Mouse (Mus musculus) left cerebral cortex, postnatal 4 days (tissue): Measurements from ENCODE around the gene Raf1. TPM values are rescaled to one million over a fixed set of nuclear protein-coding genes. Genes with fewer than 3 reads are reported as not detected.
A peak's percentile ranks its signal among the peaks of the same experiment; 100 is the strongest.
"Not testable (repeated sequence)": the region's sequence is repeated elsewhere in the genome, so short reads cannot be mapped to it uniquely, and the experiment has no call there.

ENCODE experiments used
- DNase-seq: peaks from one replicate; pipeline ENCODE4 v3.0.0-alpha.2; 2022
- intact Hi-C: fragments of 180-260 bp; cut with DNase I; formaldehyde crosslinking; loops from one replicate; pipeline ENCODE4 v1.15.1; 2025
- total RNA-seq, 2 experiments: library from RNA; stranded (reverse); gene quantifications; 2 replicates each; pipeline ENCODE4 v1.2.3; 2021

Gene Raf1
- total RNA-seq, 2 experiments from 2014 or later, result 180 to 191 TPM

DNA sequence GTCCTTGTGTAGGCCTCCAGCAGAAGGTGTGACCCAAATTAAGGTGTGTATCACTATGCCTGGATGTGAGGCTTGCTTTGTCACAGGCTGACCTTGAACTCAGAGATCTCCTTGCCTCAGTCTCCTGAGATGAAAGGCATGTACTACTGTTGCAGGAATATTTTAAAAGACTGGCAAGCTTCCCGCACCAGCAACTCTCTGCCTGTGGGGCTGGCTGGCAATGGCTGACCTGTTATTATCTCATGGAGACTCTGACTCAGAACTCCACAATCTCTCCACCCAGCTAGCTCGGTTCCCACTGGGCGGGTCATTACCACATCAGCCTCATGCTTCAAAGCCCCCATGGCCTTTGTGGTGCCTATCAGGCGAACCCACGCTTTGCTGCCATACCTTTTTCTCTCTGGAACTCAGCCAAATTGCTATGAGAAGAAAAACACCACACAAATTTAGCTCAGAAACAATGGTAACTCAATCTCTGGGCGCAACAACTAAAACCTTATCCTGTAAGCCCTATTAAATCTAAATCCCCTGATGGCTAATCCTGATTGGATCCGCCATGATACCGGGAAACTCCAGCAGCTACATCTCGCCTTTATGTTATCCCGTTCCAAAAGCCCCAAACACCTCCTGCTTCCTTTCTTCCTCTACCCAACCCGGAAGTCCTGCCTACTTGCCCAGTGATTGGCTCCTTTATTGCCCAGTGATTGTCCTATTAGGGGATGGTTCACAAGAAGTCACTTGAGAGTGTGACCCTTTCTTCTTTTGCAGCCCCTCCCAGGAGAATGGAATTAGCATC is 8.6 kb upstream of the Raf1 start:
- intact Hi-C loops, result no loop called here
- DNase-seq, result no peak

DNA sequence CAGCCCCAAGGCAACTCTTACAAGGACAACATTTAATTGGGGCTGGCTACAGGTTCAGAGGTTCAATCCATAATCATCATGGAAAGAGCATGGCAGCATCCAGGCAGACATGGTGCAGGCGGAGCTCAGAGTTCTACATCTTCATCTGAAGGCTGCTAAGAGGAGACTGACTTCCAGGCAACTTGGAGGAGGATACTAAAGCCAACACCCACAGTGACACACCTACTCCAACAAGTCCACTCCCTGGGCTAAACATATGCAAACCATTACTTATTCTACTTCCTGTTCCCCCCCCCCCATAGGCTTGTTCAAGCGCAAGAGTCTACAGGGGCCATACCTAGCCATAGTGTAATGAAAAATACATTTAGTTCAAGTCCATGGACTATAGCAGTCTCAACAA is 7.8 kb upstream of the Raf1 start:
- intact Hi-C loops, result no loop called here
- no peak for DNase-seq

DNA sequence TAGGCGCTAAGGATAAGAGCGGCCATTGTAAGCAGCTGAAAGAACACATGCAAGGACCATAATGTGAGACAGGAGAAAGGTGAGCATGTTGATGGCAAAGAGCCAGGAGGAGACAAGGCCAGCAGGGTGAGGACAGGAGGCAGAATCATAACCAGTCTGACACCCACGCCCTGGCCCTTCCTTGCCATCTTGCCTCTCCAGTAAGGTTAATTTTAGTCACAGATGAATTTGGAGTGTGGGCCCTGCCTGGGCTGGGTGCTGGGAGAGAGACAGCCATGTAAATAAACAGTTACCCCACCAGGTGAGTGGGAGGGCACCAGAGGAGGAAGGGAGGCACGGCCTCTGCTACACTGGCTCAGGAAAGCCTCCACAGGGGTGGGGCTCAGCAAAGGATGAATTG is 4.6 kb upstream of the Raf1 start:
- no peak for DNase-seq
- intact Hi-C loops, result no loop called here

DNA sequence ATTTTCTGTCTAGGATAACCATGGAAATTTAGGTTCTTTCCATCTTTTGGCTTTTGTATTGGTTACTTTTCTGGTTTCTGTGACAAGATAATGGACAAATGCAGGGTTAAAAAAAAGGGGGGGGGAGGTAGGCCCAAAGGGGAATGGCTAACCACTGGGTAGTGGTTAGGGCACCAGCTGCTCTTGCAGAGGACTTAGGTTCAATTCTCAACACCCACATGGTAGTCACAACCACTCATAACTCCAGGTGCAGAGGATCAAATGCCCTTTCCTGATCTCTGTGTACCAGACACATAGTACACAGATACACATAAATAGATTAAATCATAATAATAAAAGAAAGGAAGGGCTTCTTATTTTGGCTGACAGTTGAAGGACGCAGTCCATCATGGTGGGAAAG is 1.6 kb upstream of the Raf1 start:
- no peak for DNase-seq
- intact Hi-C loops, result loop anchor here (5.0 to 10.0 kb wide), 2 partner anchors 73 to 479 kb away; partner anchors contain the start of gene Mkrn2

DNA sequence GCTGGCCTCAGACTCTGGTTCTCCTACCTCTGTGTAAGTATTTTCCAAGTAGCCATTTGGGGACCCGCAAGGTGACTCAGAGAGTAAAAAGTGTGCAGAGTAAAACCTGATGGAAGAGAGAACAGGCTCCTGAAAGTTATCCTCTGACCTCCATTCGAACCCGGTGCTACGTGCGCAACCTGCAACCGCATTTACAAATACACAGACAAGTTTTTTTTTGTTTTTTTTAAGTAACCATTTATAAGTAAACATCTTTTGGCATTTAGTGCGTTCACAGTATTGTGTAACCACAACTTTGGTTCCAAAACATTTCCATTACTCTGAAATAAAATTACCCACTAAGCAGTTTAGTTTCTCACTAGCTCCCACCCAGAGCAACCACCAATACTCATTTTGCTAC is 1.0 kb upstream of the Raf1 start:
- DNase-seq, result no peak
- intact Hi-C loops, result loop anchor here (5.0 to 10.0 kb wide), 2 partner anchors 73 to 480 kb away; partner anchors contain the start of gene Mkrn2

DNA sequence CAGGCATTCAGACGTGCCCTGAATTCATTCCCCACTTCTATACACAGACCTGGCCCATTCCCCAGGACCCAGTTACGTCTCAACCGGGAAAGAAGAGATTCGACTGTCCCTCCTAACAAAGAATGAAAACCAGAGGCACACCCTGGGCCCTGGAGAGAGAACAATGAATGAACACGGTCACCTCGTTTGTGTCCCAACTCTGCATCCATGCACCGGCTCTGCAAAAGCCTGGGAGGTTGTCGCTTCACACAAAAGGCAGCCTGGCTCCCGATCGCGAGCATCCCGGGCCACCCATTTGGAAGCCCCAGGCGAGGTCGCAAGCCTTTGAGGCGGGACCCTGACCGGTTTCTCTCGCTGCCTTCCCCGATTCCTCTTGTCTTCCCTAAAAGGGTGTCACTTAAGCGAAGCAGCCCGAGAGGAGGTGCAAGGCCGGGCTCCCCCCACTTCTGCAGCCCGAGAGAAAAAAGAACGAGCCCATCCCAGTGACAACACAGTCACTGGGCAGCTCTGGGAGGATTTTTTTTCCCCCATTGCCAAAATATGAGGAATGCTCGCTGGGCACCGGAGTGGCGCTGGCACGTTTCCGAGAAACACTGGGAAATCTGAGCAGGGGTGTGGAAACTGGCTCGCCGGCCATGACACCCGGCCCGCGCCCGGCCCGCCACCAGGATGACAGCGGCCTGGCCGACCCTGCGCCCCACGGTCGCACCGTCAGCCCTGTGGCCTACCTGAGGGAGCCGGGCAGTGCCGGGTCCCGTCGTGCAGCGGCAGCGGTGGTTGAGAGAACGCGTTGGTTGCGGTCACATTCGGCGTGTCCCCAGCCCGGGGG is 713 bp downstream of the Raf1 start:
- peak; percentile 85 for DNase-seq
- intact Hi-C loops, result loop anchor here (5.0 to 10.0 kb wide), 2 partner anchors 71 to 482 kb away; partner anchors contain the start of gene Mkrn2

DNA sequence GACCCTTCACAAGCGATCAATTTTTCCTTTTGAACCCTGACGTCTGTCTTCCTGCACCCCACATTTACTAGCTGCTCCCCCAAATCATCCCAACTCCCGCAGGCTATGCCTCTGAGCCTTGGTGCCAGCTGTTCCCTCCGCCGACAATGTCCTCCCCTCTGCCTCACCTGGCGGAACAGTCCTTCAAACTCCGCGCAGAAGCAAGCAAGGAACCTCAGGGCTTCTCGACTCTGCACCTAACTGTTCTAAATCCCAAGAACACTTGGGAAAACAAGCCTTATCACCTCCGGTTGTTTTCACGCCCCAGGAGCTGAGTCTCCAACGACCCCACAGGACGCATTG is 1.3 kb downstream of the Raf1 start:
- intact Hi-C loops, result loop anchor here (5.0 to 10.0 kb wide), 2 partner anchors 70 to 482 kb away; partner anchors contain the start of gene Mkrn2
- no peak for DNase-seq

DNA sequence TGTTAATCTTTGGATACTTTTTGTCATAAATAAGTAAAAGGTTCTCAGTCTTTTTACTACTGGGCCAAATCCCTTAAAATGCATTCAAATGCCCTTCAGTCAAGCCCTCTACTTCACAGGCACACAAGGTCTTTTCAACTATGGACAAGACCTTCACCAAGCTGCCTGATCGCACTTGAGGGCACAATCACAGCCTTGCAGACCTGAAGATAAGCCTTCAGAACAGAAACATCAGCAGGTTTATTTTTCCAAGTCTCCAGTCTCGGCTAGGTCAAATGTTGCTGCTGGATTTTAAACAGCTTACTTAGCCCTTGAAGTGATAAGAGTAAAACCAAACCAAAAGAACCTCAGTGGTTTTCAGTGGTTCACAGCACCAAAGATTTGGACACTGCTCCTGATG is 2.1 kb downstream of the Raf1 start:
- intact Hi-C loops, result loop anchor here (10.0 kb wide), 1 partner anchor 70 kb away; the partner anchor contains the start of gene Mkrn2

DNA sequence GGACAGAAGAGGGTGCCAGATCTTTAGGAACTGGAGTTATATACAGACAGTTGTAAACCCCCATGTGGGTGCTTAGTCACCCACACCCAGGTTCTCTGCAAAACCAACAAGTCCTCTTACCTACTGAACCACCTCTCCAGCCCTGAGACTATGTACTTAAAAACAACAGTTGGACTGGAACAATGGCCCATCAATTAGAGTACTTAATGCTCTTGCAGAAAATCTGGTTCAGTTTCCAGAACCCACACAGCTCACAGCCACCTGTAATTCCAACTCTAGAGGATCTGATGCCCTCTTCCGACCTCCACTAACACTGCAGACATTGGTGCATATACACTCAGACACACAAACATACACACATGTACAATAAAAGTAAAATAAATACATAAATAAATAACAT is 3.7 kb downstream of the Raf1 start:
- intact Hi-C loops, result loop anchor here (10.0 kb wide), 1 partner anchor 68 kb away; the partner anchor contains the start of gene Mkrn2
- no peak for DNase-seq

More for the DNA sequence above, 2.1 kb downstream of the Raf1 start:
- no peak for DNase-seq

DNA sequence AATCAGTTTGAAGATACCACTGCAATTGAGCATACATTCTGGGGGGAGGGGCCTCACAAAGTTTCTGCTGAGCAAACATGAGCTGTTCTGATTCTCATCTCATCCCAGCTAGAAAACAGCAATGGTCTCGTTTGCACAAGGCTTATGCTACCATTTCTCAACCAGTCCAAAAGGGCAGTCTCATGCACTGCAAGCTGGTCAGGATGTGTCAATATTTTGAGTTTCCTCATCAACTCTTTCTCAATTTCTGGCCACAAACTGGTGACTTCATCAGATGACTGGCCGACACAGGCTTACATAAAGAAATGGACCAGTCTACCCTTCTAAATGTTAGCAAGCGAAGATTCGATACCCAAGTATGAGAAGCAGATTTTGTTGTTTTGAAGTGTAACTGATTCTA is 9.8 kb downstream of the Raf1 start:
- DNase-seq, result no peak
- intact Hi-C loops, result no loop called here

DNA sequence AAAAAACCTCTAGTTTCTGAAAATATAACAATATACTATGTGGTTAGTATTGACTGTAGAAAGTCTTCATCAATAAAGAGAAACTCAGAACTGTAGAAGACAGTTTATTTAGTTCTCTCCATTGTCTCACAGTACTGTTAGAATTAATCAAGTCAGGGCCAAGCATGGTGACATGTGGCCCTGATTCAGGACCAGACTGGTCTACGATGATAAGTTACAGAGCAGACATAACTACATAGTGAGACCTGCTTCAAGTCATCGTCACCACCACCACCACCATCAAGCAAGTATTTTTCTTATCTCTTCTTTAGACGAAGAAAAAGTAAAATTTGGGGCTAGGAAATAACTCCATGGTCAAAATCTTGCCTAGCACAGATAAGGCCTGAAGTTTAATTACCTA is 12.2 kb downstream of the Raf1 start:
- intact Hi-C loops, result no loop called here
- DNase-seq, result no peak

DNA sequence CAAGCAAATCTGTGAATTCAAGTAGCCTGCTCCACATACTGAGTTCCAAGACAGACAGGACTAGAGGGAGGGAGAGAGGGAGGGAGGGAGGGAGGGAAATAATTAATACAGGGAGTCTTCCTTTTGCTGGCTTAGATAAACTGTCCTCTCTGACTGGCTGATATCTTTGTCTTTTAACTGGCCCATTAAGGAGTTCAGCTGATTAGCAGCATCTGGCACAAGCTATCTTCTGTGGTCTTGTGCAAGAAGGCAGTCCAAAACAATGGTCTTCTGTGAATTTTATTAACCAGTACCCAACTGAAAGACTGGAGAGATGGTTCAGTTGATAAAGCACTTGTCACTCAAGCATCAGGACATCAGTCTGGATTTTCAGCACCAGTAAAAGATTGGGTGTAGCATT is 17.6 kb downstream of the Raf1 start:
- intact Hi-C loops, result no loop called here
- no peak for DNase-seq

DNA sequence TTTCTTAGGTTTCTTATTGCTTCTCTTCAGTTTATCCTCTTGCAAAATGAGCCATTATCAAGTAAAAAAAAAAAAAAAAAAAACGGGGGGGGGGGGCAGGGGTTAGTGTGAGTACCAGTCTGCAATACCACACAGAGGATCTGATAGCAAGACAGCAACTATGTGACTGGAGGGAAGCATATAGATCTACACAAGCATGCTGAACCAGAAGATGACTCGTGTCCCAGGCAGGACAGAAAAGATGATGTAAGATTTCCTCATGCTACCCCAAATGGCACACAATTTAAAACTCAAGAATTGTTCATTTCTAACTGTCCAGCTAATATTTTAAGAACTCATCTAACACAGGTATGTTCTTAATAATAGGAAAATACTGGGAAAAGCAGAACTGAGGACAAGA is 22.5 kb downstream of the Raf1 start:
- intact Hi-C loops, result no loop called here
- no peak for DNase-seq

DNA sequence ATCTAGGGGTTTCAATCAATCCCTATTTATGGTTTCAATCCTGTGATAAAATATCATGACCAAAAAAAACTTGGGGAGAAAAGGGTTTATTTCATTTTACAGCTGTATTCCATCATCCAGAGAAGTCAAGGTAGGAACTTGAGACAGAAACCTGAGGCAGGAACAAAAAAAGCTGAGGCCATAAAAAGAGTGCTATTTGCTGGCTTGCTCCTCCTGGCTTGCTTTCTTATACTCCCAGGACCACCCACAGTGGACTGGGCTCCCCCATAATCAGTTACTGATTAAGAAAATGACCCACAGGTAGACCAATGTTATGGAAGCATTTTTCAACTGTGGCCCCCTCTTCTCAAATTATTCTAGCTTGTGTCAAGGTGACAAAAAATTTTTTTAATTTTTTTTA is 24.7 kb downstream of the Raf1 start:
- intact Hi-C loops, result no loop called here
- no peak for DNase-seq

DNA sequence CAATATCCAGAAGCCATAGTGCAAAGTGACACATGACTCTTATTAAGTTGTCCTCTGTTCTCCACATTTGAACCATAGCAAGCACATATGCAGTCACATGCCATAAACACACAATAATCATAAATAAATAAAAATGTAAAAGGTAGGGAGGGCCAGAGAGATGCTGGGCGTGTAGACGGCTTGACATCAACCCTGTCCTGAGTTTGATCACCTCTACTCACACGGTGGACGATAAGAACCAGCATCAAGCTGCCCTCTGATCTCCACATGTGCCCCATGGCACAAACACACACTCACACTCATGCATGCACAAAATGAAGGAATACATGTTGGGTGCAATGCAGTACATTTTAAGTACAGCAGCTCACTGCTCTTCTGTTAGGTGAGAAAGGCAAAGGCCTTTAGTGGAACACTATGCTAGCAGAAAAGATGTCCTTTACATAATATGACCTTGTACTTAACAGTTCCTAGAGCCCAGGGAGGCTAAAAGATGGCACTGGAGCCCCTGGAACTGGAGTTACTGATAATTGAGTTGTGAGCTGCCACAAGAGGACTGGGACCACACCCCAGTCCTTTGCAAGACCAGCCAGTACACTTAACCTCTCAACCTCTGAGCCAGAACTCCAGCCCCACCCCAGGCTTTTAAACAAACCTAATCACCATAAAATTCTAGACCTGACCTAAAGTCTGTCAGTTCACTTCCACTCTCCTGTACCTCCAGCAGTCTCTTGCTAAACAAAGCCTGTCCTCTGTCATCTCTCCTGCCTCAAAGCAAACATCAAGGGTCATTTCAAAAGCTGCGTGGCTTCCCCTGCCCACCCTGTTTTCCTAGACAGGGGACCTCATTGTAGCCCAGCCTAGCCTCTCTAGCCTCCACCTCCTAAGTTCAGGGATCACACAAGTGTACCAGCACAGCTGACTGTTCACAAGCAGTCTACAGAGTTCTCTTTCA is 25.7 kb downstream of the Raf1 start:
- intact Hi-C loops, result no loop called here
- DNase-seq, result no peak

DNA sequence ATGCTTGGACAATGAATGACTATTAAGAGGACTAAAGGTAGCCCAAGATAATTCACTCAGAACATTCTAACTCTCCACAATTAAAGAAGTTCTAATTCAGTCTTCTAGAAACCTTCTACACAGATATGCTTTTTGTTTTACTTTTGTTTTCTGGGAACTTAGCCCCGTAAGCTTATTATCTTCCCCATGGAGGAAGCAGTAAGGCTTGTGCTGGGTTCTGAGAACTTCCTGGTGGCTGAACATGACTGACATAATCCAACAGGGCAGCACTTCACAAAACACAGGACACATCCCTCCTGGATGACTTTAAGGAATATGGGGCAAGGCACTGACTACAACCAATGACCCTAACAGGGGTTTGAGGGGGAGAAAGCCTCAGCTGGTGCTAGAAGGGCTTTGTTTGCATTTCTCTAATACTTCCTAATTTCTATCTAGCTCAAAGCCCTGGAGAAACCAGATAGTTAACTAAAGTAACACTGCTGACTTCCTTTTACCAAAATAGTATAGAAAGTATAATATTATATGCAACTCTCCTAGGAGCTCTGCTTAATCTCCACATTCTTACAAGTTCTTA is 26.6 kb downstream of the Raf1 start:
- no peak for DNase-seq
- intact Hi-C loops, result no loop called here

DNA sequence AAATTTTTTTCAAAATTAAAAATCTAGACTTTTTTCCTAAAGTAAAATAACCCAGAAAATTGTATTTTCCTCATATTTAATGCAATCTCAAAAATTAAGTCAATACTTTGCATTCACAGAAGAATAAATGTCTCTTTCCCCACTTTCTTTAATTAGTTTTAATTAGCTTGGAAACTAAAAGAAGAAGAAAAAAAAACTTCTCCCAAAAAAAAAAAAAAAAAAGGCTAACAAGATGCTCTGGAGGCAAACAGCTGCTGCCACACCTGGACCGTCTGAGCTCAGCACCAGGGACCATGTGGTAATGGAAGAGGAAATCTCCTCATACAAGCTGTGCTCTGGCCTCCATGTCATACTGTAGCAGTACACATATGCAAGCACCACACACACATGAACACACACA is 33.1 kb downstream of the Raf1 start:
- DNase-seq, result no peak
- intact Hi-C loops, result no loop called here

DNA sequence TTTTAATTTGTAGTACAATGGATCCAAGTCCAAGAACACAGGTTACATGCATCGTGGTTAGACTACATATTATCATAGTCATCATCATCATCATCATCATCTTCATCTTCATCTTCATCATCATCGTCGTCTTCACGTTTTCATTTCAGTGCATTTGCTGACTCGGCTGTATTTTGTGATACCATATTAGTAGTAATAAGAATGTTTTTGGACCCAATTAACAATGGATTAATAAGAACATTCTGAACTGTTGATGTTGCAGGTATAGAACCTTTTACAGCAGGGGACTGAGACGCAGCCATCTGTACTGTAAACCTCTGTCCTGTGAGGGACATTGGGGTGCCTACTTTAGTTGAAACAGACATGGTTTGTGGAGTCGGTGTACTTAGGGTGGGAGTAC is 38.2 kb downstream of the Raf1 start:
- DNase-seq, intact Hi-C loops: not testable (repeated sequence)

DNA sequence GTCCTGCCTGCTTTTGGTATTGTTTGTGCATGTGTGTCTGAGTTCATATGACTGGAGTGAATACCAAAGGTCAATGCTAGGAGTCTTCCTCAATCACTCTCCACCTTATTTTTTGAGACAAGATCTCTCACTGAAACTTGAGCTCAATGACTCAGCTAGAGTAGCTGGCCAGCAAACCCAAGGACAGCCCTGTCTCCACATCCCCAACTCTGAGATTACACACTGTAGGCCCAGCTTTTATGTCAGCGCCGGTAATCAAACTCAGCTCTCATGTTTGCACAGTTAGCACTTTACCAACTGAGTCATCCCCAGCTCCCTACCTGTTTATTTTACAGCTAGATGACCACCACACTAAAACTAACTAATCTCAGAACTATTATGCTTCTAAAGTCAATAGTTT is 42.4 kb downstream of the Raf1 start:
- intact Hi-C loops, result no loop called here
- no peak for DNase-seq

DNA sequence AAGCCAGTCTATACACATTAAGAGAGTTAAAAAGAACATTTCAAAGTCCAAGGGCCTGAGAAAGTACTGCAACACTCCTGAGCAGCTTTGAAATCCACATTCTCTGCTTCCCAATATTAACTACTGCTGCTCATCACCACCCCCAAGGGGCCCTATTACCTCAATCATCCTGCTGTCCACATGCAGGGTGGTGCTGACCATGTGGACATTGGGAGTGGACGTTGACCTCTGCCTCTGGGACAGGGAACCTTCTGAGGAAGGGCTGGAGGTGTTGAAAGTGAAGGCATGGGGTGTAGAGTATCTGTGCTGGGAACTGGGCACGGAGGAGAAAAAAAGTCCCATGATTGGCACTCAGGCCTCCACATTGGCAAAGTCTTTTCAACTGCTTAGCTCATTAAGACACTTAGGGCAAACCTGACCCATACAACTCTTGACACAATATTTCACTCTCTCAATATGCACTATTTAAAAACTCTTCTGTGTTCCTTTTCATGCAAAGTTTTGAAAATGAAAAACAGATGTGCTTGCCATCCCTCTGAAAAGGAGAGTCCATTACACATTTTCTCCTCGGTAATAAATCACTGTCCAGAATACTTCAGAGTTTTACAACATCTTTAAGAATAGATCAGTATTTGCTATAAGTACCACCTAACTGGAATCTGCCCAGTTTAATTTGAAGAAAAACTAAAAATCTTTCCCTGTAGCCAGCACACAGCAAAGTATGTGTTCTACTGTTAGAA is 45.2 kb downstream of the Raf1 start:
- intact Hi-C loops, result no loop called here
- no peak for DNase-seq
